Mouse (Mus musculus): ENCODE data around the gene Gmfb.

The Gmfb gene

GRCm38 (mm10) chr14:46803259-46803658 is 18.8 kb downstream of the Gmfb start:
- DNase-seq (ENCODE audit: low read depth, low spot score), result no peak

GRCm38 (mm10) chr14:46800684-46801345 is 21.2 kb downstream of the Gmfb start:
- DNase-seq (ENCODE audit: low read depth, low spot score), result no peak

- no peak for DNase-seq (ENCODE audit: low read depth, low spot score)
These were observed 27.9 kb downstream of the Gmfb start for GRCm38 (mm10) chr14:46794157-46794556.

GRCm38 (mm10) chr14:46790723-46791122 is 31.3 kb downstream of the Gmfb start:
- no peak for DNase-seq (ENCODE audit: low read depth, low spot score)

GRCm38 (mm10) chr14:46790303-46790702 is 31.7 kb downstream of the Gmfb start:
- DNase-seq (ENCODE audit: low read depth, low spot score), result no peak

- no peak for DNase-seq (ENCODE audit: low read depth, low spot score)
These were observed 33.5 kb downstream of the Gmfb start for GRCm38 (mm10) chr14:46788505-46788901.

GRCm38 (mm10) chr14:46787787-46788504 is 34.1 kb downstream of the Gmfb start, which contains the start of gene Cnih1:
TSS of gene Cnih1 (minus strand) at chr14:46788411.
- peak; percentile 90 for DNase-seq (ENCODE audit: low read depth, low spot score)

GRCm38 (mm10) chr14:46787454-46787786 is 34.6 kb downstream of the Gmfb start:
- DNase-seq (ENCODE audit: low read depth, low spot score), result no peak

- DNase-seq (ENCODE audit: low read depth, low spot score), result no peak
These were observed 36.8 kb downstream of the Gmfb start for GRCm38 (mm10) chr14:46785247-46785646.

- DNase-seq (ENCODE audit: low read depth, low spot score), result no peak
These were observed 38.6 kb downstream of the Gmfb start for GRCm38 (mm10) chr14:46783327-46783926.

GRCm38 (mm10) chr14:46782187-46782828 is 39.7 kb downstream of the Gmfb start:
- DNase-seq (ENCODE audit: low read depth, low spot score), result no peak

GRCm38 (mm10) chr14:46781086-46781485 is 41.0 kb downstream of the Gmfb start:
- DNase-seq (ENCODE audit: low read depth, low spot score), result no peak

GRCm38 (mm10) chr14:46779217-46779616 is 42.8 kb downstream of the Gmfb start:
- DNase-seq (ENCODE audit: low read depth, low spot score), result no peak

GRCm38 (mm10) chr14:46778756-46779155 is 43.3 kb downstream of the Gmfb start:
- DNase-seq (ENCODE audit: low read depth, low spot score), result no peak

- no peak for DNase-seq (ENCODE audit: low read depth, low spot score)
These were observed 52.0 kb downstream of the Gmfb start for GRCm38 (mm10) chr14:46770036-46770435.

- DNase-seq (ENCODE audit: low read depth, low spot score), result no peak
These were observed 54.9 kb downstream of the Gmfb start for GRCm38 (mm10) chr14:46767116-46767515.

- no peak for DNase-seq (ENCODE audit: low read depth, low spot score)
These were observed 60.9 kb downstream of the Gmfb start for GRCm38 (mm10) chr14:46761186-46761585.

- DNase-seq (ENCODE audit: low read depth, low spot score), result peak; percentile 92
These were observed 61.5 kb downstream of the Gmfb start, which contains the start of gene Cdkn3 for GRCm38 (mm10) chr14:46760355-46761029. TSS of gene Cdkn3 (plus strand) at chr14:46760541.

- no peak for DNase-seq (ENCODE audit: low read depth, low spot score)
These were observed 62.1 kb downstream of the Gmfb start for GRCm38 (mm10) chr14:46759970-46760354.
